Mouse (Mus musculus): Measurements from ENCODE around the gene Fry.

Gene Fry

DNA sequence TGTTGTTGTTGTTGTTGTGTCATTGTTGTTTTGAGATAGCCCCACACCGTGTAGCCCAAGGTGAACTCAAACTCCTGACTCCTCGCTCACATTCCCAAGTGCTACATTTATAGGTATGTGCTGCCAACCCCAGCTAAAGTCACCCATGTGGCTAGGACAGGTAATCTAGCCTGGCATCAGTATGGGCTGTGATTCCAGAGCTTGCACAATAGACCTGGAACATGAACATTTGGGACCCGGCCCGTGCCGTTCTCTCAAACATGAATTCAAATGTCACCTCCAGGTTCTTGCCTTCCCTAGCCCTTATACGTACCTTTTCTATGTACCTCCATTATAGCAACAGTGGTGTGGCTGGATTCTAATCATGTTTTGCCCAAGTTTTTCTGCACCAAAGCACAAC is 156.9 kb downstream of the Fry start:
- WGBS, result 92% methylated on average over 6 of the region's 6 CpGs

DNA sequence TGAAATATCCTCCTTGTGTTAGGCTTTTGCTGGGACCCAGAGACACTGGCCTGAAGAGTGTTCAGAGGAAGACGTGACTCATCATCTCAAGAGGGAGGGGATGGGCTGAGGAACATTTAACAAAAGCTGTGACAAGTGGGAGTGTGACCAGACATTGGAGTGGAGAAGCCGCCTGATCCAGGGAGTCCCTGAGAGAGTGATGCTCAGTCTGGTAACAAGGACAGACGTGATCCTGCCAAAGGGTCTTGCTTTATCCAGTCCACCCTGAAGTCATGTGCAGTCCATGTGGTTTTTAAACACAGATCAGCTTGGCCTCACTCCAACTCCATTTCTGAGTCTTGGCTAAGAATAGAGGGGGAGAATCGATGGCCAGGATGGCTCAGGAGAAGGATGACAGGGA is 158.2 kb downstream of the Fry start:
- WGBS, result 29% methylated on average over 4 of the region's 4 CpGs

DNA sequence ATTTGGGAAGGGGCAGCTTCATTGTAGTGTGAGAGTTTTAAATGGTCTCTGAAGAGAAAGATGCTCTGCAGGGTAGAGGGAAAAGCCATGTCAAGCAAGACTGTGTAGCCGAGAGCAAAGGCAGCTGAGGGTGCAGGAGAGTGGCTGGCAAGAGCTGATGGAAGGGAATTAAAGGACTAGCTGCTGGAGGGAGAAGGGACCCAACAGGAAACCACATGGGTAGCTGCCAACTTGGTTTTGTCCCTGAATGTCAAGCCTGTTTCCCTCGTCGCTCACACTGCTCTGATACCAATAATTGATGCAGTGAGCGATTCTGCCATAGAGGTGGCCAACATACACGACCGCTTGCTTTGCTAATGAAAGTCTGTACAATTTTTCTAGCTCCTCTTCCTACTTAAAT is 160.9 kb downstream of the Fry start:
- 60% methylated on average over 6 of the region's 6 CpGs for WGBS

DNA sequence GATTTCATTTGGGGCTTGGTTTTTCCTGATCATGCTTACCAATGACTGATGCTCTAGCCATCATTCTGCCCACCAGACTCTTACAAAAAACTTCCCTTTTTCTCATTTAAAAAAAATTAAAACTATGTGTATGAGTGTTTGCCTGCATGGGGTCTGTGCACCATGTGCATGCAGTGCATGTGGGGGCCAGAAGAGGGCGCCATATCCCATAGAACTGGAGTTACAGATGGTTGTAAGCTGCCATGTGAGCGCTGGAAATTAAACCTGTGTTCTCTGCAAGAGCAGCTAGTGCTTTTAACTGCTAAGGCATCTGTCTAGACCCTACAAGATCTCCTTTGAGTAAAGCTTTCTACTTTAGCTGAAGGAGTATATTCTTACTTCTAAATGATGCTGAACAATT is 162.6 kb downstream of the Fry start:
- WGBS, result 91% methylated on average over 2 of the region's 2 CpGs

DNA sequence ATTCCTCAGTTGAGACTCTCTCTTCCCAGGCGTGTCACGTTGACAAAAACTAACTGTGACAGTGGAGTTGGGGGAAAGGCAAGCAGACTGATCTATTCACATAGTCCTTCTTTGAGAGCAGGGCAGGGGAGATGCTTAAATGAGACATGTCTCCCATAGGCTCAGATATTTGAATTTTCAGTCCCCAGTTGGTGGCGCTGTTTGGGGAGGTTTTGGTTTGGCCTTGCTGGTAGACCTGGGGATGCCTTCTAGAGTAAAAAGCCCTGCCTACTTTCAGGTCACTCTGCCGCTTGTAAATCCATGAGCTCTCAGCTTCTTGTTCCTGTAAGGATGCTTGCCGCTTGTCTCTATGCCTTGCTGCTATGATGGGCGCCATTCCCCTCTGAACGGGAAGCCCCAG is 163.6 kb downstream of the Fry start:
- WGBS, result 82% methylated on average over 7 of the region's 7 CpGs

DNA sequence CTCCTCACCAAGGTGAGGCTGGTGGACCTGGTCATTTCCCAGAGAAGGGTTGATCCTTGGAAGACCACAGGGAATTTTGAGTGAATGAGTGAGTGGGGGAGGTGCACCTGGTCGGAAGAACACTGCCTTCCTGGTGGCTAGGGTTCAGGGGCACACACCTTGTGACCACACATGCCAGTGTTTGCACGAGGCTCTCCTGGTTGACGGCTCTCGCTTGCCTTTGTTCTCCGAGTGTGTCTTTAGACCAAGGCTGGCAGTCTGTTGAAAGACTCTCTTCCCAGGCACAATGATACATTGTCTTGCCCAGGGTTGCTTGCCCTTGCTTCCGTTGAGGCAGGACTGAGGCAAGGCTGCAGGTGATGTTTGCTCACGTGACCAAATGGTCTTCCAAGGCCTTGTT is 169.5 kb downstream of the Fry start:
- WGBS, result 75% methylated on average over 7 of the region's 7 CpGs

DNA sequence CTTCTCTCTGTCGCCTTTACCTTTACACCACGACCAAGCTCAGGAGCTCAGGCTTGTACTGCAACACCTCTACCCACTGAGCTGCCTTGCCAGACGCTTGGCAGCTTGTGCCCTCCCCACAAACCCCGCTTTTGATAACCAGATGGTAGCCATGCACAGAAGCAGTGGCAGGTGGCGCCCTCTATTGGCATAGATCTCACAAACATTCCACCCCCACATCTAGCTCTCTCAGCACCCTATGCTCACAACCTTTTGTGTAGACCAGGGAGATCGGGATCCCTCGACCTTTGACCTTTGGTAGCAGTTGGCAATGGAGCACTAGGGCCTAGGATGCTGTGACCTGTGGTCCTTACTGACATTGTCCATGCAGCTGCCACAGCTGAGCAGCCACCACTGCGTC is 171.2 kb downstream of the Fry start:
- WGBS, result 57% methylated on average over 8 of the region's 8 CpGs

DNA sequence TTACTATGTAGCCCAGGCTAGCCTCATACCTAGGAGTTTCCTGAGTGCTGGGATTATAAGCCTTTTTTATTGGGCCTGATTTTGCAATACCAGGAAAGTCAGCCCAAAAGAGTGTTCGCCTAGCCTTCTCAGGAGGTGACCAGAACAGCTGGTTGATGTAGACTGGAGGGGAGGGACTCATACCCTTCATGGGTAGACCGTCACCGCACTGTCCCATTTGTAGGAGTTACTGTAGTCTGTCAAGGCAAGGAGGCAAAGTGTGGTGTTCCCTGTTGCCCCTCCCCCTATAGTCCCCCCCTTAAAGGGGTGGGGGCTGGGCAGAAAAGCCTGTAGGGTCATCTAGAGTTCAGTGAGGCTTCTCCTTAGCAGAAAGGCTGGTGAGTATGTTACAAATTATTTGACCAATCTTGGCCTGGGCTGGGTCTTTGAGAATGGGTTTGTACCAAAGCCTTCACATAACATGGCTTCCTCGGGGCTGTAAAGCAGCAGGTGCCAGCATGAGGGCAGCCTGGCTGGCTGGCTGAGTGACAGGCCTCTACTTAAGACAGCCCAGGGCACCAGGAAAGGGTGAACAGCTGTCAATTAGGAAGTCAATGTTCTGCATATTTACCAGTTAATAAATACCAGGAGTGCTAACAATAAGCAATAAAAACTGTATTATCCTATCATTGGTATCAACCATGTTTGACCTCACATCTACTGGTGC is 172.2 kb downstream of the Fry start:
- 87% methylated on average over 4 of the region's 4 CpGs for WGBS

DNA sequence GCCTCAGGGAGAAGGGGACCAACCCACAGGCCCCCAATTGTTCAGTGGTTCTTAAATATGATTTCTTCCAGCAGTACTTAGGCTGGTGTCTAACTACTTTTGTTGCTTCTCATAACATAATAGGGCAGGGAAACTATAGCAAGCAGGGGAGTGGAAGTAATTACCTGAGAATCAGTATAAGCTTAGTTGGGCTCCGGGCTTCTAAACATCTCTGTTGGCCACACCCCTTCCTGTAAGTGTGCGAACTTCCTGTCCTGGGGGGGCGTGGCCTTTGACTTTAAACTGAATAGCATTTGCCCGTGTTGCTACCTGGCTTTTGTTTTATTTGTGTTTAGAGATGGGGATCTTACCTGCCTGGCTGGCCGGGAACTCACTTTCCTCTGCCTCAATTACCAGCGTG is 172.8 kb downstream of the Fry start:
- 87% methylated on average over 6 of the region's 6 CpGs for WGBS

DNA sequence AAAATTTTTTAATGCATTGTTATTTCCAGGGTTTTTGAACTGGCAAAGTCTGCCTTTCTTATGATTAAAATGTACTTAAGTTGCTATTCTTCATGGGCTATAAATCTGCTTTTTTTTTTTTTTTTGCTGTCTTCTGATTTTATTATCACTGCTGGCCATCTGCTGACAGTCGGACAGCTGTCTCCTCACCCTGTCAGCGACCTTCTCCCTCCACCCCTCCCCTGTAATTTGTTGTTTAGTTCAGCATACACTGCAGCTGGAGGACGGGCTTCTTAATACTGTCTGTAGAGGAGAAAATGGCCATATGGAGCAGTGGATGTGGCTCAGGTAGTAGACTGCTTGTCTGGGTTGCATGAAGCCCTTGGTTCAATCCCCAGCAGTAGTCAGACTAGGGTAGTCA is 173.7 kb downstream of the Fry start:
- WGBS, result 68% methylated on average over 3 of the region's 3 CpGs

DNA sequence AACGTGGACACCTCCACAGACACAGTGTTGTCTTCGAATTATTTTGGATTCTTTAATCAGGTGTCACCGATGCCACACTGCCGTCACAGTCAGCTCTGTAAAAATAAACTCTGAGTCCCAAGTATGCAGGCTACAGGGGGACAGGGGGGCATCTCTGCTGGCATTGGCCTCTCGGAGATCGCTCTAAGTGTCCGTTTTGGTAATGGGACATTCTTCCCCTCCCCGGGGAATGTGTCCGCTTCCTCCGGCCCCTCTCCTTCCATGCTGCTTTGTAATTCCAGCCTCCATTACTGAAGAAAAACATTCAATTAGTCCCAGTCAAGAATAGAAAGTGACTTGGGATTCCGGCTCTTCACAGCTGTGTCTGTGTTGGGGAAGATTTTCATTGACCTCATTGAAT is 175.9 kb downstream of the Fry start:
- WGBS, result 54% methylated on average over 11 of the region's 11 CpGs

DNA sequence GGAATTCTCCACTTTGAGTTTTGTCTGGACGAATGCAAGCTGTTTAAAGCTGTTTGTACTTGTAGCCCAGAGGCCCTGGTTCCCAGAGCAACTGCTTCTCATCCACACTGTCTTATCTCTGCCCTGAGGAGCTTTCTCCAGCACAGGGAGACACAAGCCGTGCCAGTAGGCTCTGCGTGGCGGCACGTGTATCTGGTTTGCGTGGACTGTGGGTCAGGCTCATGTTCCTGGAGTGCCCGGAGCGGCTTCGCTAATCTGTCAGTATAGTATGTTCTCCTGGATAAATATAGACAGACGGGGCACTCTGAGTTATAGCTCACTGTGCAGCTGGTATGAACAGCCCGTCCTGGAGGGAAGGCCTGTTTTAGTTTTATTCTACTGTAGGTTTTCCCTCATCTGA is 176.7 kb downstream of the Fry start:
- 47% methylated on average over 11 of the region's 11 CpGs for WGBS

DNA sequence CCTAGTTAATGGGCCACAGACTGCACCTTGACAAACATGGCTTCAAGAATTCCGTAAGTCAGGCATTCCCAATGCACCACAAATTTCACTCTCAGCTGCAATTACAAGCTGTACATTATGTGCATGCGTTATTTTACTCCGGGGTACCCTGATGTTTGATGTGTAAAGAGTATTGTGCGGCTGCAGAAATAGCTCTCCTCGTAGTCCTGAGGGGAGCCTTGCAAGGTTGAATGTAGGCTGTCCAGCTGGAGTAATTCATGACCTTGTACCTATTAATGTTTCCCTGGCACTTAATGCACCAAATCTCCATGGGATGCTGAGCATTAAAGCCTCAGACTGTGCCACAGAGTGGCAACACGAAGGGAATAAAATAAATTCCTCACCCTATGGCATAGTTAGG is 180.5 kb downstream of the Fry start:
- WGBS, result 70% methylated on average over 6 of the region's 6 CpGs

DNA sequence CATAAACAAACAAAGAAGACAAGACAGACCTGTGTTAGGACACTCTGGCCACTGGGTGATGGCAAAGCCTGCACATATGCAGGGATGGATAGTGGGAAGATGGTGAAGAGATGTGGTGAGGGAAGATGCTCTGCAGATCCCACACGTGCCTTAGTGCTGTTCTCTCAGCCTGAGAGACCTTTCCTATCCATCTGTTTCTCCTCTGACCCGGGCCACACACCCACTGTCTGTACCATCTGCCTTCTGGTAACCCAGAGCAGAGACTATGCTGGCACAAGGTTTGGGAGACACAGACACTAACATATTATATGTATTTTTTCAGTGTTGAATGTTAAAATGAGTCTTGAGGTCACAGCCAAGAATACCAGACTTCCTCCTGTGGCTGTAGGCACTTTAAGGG is 183.7 kb downstream of the Fry start:
- 48% methylated on average over 2 of the region's 2 CpGs for WGBS

DNA sequence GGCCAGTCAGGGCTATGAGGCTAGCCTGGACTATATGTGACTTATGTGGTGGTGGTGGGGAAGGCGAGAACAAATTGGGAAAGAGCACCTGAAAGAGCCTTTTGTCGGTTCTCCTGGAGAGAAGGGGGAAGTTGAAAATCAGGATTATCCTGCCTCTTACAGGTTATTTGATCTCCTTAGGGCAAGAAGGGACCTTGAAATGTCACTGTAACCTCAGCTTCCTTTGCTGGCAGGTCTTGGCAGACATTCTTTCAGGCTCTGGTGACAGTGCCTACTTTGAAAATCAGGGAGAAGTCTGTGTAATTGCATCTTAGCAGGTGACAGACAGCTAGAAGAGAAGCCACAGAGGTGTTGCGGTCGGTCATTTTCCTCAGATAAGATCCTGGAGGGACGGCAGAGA is 184.6 kb downstream of the Fry start:
- WGBS, result 79% methylated on average over 5 of the region's 5 CpGs

DNA sequence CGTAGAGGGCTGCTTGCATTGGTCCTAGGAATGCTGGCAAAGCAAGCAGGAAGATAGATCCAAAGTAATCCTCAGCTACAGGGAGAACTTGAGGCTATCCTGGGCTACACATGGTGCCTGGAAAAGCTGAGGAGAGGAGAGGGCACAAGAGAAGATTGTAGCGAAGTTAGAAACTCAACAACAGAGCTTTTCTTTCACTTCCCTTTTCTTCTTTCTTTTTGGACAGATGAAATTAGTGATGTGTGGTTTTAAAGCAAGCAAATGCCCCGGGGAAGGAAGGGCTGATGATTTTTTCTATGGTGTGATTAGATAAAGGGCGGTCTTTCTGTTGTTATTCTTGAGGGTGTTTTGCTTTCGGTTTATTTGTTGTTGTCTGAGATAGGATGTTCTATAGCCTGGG is 188.1 kb downstream of the Fry start:
- 84% methylated on average over 5 of the region's 5 CpGs for WGBS

DNA sequence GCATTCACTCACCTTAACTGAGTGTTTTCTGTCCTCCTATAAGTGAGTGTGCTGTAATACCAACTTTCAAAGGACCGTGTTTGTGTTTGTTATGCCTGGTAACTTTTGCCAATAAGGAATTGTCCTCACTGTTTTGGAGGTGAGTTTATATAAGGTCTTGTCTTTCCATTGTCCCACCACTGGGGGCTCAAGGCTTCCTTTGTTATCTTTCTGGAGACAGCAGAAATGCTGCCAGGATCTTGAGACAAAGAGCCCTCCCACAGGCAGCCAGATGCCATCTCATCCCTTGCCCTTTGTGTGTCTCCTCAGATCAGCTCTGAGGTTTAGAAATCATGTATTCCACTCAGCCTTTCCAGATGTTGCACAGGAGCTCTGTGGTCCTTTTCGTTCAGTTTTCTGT is 194.8 kb downstream of the Fry start:
- 61% methylated on average over 2 of the region's 2 CpGs for WGBS

DNA sequence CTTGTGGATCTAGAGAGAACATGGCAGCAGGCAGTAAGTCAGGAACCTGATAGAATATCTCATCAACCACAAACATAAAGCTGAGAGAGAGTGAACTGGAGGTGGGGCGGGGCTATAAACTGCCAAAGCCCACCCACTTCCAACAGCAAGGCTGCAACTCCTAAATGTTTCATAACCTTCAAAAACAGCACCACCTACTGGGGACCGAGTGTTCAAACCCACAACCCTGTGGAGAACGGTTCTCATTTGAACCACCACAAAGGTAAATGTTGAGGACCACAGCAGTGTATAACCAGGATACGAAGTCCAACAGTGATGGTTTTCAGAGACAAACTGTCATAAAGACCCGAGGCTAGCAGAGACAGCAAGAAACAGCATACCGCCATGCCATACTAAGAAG is 196.1 kb downstream of the Fry start:
- WGBS, result 95% methylated on average over 6 of the region's 6 CpGs

DNA sequence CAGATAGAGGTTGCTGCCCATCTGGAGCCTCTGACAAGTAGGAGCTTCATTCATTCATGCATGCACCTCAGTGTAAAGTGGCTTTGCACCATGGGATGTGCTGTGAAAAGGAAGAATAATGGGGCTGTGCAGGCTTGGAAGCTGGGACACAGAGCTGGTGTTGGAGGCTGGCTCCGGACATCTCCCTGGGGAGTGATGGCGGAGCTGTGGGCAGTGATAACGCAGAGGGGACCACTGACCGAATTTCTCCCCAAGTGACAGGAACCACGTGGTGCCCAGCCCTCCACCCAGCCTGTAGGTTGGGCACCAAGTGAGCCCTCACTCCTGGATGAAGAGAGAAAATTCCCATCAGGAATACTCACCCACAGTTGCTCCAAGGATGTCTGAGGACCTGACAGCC is 207.0 kb downstream of the Fry start:
- 78% methylated on average over 5 of the region's 5 CpGs for WGBS

DNA sequence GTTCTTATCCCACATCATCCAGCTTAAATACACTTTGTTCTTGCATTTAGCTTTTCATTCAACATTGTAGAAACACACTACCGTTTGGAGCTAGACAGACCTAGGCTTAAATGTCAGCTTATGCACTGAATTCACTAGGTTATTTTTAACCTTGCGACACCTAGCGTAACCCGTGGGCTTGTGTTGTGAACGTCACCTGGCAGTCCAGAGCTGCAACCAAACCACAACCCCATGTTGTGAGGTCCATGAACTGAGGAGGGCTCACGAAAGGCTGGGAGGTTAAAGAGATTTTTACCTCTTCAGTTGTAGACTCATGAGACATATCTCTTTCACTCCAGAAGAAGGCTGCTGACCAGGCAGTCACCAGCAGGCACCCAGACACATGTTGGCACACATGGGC is 210.2 kb downstream of the Fry start:
- 57% methylated on average over 6 of the region's 6 CpGs for WGBS

DNA sequence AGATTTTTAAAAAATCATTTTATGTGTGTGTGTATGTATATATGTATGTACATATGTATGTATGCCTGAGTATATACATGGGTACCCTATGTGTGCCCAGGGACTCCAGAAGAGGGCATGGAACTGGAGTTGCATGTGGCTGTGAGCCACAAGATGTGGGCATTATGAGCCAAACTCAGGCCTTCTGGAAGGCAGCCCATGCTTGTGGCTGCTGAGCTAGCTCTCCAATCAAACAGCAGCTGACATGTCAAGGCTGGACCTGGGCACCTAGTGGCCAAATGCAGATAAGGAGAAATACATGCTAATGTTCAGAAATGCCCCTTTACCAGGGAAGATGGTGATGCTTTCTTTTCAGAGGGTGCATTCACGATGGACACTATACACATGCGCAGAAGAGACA is 213.4 kb downstream of the Fry start:
- WGBS, result 64% methylated on average over 2 of the region's 2 CpGs

DNA sequence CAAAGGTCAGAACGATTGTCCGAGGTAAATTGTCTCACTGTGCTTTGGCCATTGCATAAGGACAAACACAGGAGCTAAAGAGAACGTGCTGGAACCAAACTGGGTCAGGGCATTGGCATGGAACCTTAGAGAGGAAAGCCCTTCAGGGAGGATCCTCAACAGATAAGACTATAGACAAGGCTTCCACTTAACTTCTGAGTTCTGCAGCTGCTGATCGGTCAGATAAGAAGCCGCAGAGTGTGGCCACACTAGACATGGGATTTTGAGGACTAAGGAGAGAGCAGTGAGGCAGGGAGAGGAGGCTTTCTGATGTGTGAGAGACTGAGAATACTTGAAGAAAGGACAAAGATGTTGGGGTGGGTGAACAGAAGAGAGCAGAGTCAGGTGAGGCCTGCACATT is 214.4 kb downstream of the Fry start:
- 66% methylated on average over 5 of the region's 5 CpGs for WGBS

DNA sequence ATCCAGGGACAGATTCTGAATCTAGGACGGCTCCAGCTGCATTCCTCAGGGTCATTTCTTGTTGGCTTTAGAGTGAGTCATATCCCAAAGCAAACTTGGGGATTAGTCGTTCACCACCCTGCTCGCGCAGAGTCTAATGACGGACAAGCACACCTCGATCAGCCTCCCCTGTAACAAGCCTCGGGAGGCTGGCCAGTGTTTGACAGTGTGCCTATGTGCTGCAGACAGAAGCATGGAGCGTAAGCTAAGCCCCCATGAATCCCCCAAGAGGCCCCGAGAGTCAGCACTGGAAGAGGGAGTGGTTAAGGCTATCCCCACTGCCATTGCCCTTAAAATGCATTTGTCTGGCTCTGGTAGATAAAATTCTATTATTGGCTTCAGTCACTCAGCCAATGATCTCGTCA is 214.9 kb downstream of the Fry start:
- 73% methylated on average over 10 of the region's 10 CpGs for WGBS

DNA sequence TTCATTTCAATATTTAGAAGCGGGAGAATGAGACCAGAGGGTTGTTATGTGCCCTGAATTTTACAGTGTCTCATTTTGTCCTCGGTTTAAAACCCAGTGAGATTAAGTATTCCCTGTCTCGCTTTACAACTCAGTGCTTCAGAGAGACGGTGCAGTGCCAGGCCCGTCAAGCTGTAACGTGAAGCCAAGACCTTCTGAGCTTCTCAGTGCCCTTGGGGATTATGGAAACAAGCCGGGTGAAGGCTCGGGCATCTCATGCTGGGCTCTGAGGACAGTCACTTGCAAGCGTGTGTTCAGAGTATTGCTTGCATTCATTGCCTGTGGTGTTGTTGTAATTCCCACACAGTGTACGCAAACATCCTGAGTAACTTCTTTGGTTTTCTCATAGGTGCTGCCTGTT is 218.0 kb downstream of the Fry start:
- WGBS, result 65% methylated on average over 10 of the region's 10 CpGs

DNA sequence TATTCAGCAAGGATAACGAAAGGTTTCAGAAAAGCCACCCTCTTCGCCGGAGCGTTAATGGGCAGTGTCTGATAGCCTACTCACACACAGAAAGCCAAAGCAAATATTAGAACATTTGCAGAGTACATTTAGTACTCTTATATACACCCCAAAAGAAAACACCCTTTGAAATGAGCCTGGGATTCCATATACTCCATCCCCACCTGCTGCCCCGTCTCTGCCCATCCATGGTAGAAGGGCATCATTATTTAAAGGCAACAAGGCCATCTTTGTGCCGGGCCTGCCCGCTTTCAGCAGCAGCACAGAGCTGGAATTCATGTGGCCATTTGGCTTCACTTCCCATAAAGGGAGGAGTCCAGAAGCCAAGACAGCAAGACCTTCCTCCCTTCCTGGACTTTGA is 219.3 kb downstream of the Fry start:
- 70% methylated on average over 7 of the region's 7 CpGs for WGBS

Data from cerebral cortex, adult 2 months (tissue).